Mouse (Mus musculus): ENCODE measurements at regions not wholly inside any gene's neighbourhood (a gene's known extent, or its start where the extent isn't known, plus 50 kb on each side); places are given as distances from the start of the nearest gene placed in this dataset.

- TF ChIP-seq CEBPB (IDR thresholded peaks at IDR 0.05; ENCODE audit: insufficient read depth, poor library complexity, severe bottlenecking) (no peak), MYOD1 (IDR thresholded peaks at IDR 0.05; ENCODE audit: control insufficient read depth in 1 of 3, insufficient read length in 2 of 3, low read depth in 2 of 3) (no peak), POLR2A (IDR thresholded peaks at IDR 0.05; ENCODE audit: insufficient read length, low read depth) (no peak), MAX (IDR thresholded peaks at IDR 0.05; ENCODE audit: low read depth) (no peak), USF1 (IDR thresholded peaks at IDR 0.05; ENCODE audit: low read depth) (no peak), POLR2AphosphoS2 (IDR thresholded peaks at IDR 0.05; ENCODE audit: insufficient read length, low read depth) (no peak), E2F4 (IDR thresholded peaks at IDR 0.05; ENCODE audit: insufficient read depth) (no peak), SRF (IDR thresholded peaks at IDR 0.05; ENCODE audit: control insufficient read depth, insufficient read length, low read depth) (no peak), MYOG (IDR thresholded peaks at IDR 0.05; ENCODE audit: control insufficient read depth in 1 of 3, insufficient read depth in 1 of 3, insufficient read length in 2 of 3, low read depth in 2 of 3) (no peak), TCF12 (IDR thresholded peaks at IDR 0.05; ENCODE audit: insufficient read depth, poor library complexity, severe bottlenecking) (no peak)
These were observed 334.5 kb upstream of the Tbx3 start for GRCm38 (mm10) chr5:119335979-119336378.
